Comparison of ENCODE assay signal across 9 mouse cellular contexts in the genomic region with DNA sequence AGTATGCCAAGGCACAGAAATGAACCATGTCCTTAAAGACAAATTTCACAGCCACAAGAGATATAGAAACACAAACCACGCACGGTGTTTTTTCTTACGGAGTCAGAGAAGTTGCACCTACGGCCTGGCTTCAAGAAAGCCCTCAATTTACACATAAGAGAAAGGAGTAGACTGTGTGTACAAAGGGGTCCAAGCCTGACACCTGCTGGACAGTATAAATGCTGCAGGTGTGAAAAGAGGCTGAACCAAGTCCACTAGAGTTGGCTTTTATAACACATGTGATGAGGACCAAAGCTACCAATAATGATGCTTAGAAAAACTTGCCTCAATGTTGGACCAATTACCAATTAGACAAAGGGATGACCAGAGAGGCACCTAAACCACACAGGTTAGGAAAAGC. TPM values are rescaled to one million over a fixed set of nuclear protein-coding genes. Genes with fewer than 3 reads are reported as not detected.
DNase-seq lines count a peak whose midpoint lies in the region; ATAC-seq and TF ChIP-seq lines count a peak whose summit lies in the region.
"Had no signal": no experiment of that assay in that cellular context is flagged by ENCODE, and none has a peak within 500 bp of the region (broad histone marks: within the 10 kb centered on the region; RNA-seq: fewer than 3 reads in every experiment).

No protein-coding gene starts in this region.

- no peak overlapping the region for H3K9ac ChIP-seq in liver, adult 2 months (ENCODE audit: low read depth, low read length)
- no peak overlapping the region for H3K9ac ChIP-seq in liver, embryonic 12.5 days
- H3K9ac ChIP-seq in stomach, postnatal 0 days (ENCODE audit: low read length): no peak overlapping the region

- no peaks in the 10 kb centered on the region; the same call in 1 of the 2 replicates for H3K4me1 ChIP-seq in liver, adult 2 months (ENCODE audit: control insufficient read depth, insufficient read depth, low read length)
- peaks cover 29% of the 10 kb centered on the region for H3K4me1 ChIP-seq in liver, embryonic 12.5 days
- peaks cover 19% of the 10 kb centered on the region; the same call in 1 of the 2 replicates for H3K4me1 ChIP-seq in limb, embryonic 10.5 days
- no peaks in the 10 kb centered on the region for H3K4me1 ChIP-seq in stomach, postnatal 0 days (replicated peaks; ENCODE audit: control insufficient read depth, insufficient read depth)

- no peaks in the 10 kb centered on the region for H3K36me3 ChIP-seq in liver, adult 2 months (ENCODE audit: control insufficient read depth, insufficient read depth, low read length)
- H3K36me3 ChIP-seq in liver, embryonic 12.5 days: peaks cover 38% of the 10 kb centered on the region
- peaks cover 44% of the 10 kb centered on the region for H3K36me3 ChIP-seq in limb, embryonic 10.5 days
- peaks cover 5% of the 10 kb centered on the region; the same call in 1 of the 2 replicates for H3K36me3 ChIP-seq in stomach, postnatal 0 days (ENCODE audit: control insufficient read depth, insufficient read depth, low read length)

- no peaks in the 10 kb centered on the region for H3K79me2 ChIP-seq in liver, adult 2 months (ENCODE audit: control insufficient read depth, insufficient read depth, low read length)

- H3K27me3 ChIP-seq in liver, adult 2 months (ENCODE audit: control insufficient read depth, insufficient read depth, low read length): no peaks in the 10 kb centered on the region
- no peaks in the 10 kb centered on the region for H3K27me3 ChIP-seq in liver, embryonic 12.5 days (replicated peaks)
- H3K27me3 ChIP-seq in limb, embryonic 10.5 days (ENCODE audit: low read depth, poor library complexity, severe bottlenecking): no peaks in the 10 kb centered on the region
- no peaks in the 10 kb centered on the region for H3K27me3 ChIP-seq in stomach, postnatal 0 days (ENCODE audit: control insufficient read depth, insufficient read depth, low read length)

- TF ChIP-seq EP300 in stomach, postnatal 0 days (optimal IDR thresholded peaks at IDR 0.05): no peak

- H3K4me2 ChIP-seq in liver, embryonic 12.5 days: no peak overlapping the region
- no peak overlapping the region for H3K4me2 ChIP-seq in stomach, postnatal 0 days (replicated peaks; ENCODE audit: low read depth)

- no peak for TF ChIP-seq POLR2A in liver, adult 2 months (IDR thresholded peaks at IDR 0.05; ENCODE audit: extremely low read depth, insufficient read depth, low read length)
- TF ChIP-seq POLR2A in brain, embryonic 14.5 days (IDR thresholded peaks at IDR 0.05; ENCODE audit: borderline replicate concordance, extremely low read depth, insufficient read depth, insufficient read length, poor library complexity, severe bottlenecking): no peak

- no peak for ATAC-seq in liver, embryonic 12.5 days
- ATAC-seq in erythroid progenitor cell, adult 5-6 weeks (replicated peaks; ENCODE audit: low FRiP score, poor library complexity, severe bottlenecking): peak; percentile 68
- ATAC-seq in stomach, postnatal 0 days (ENCODE audit: low FRiP score, low TSS enrichment): peak; percentile 51; the same call in 1 of the 2 replicates

- DNase-seq in liver, adult 2 months (ENCODE audit: extremely low read depth, low read depth, low spot score): peak; percentile 41
- DNase-seq in brain, embryonic 14.5 days (ENCODE audit: low read depth): peak; percentile 86
- DNase-seq in kidney, adult 18-20 months: peak; percentile 69
- DNase-seq in limb, embryonic 10.5 days (ENCODE audit: low spot score): peak; percentile 54
- peak; percentile 83 for DNase-seq in naive thymus-derived CD4-positive, alpha-beta T cell, adult 2 months (ENCODE audit: low read depth)
- DNase-seq in stomach, postnatal 0 days (ENCODE audit: low spot score): peak; percentile 76

- H3K4me3 ChIP-seq in liver, adult 2 months (ENCODE audit: insufficient read depth, low read depth, low read length): no peak overlapping the region
- H3K4me3 ChIP-seq in liver, embryonic 12.5 days: no peak overlapping the region
- H3K4me3 ChIP-seq in limb, embryonic 10.5 days: no peak overlapping the region
- no peak overlapping the region for H3K4me3 ChIP-seq in stomach, postnatal 0 days (ENCODE audit: low read depth, low read length)
- H3K4me3 ChIP-seq: erythroblast, embryonic 14.5 days had no signal

- no peak overlapping the region for H3K27ac ChIP-seq in liver, adult 2 months (replicated peaks; ENCODE audit: insufficient read depth, low read depth, low read length)
- H3K27ac ChIP-seq in liver, embryonic 12.5 days: no peak overlapping the region
- H3K27ac ChIP-seq in limb, embryonic 10.5 days: no peak overlapping the region
- H3K27ac ChIP-seq in stomach, postnatal 0 days (replicated peaks): no peak overlapping the region

- no peaks in the 10 kb centered on the region for H3K9me3 ChIP-seq in liver, embryonic 12.5 days (replicated peaks)
- no peaks in the 10 kb centered on the region for H3K9me3 ChIP-seq in limb, embryonic 10.5 days (replicated peaks)
- H3K9me3 ChIP-seq in stomach, postnatal 0 days (ENCODE audit: control insufficient read depth, low read length): no peaks in the 10 kb centered on the region

- WGBS in liver, adult 2 months: 57% methylated on average over 4 of the region's 4 CpGs
- WGBS in liver, embryonic 12.5 days (ENCODE audit: insufficient replicate concordance): 59% methylated on average over 4 of the region's 4 CpGs
- whole genome bisulfite sequencing in limb, embryonic 10.5 days: 75% methylated on average over 4 of the region's 4 CpGs
- WGBS in stomach, postnatal 0 days: 34% methylated on average over 4 of the region's 4 CpGs

- peak; percentile 39 for TF ChIP-seq CTCF in liver, adult 2 months (IDR thresholded peaks at IDR 0.05; ENCODE audit: low read depth, low read length)
- peak; percentile 82 for TF ChIP-seq CTCF in brain, embryonic 14.5 days (IDR thresholded peaks at IDR 0.05; ENCODE audit: borderline replicate concordance, extremely low read depth, insufficient read depth, insufficient read length)
- peak; percentile 90 for TF ChIP-seq CTCF in stomach, postnatal 0 days (IDR thresholded peaks at IDR 0.05; ENCODE audit: low read depth)

RNA-seq across cellular contexts. Expression of gene Cep78, which starts 2.9 kb away (rescaled TPM):
- 1.9 and 2.1 TPM in 2 replicates for total RNA-seq in liver, adult 2 months (2014; rRNA removed)
- polyA plus RNA-seq in liver, adult 2 months (2012; rRNA removed): 0.87 and 1.0 TPM in 2 replicates
- polyA plus RNA-seq in liver, embryonic 12.5 days (2016; fragmentation: Nextera tagmentation; extraction: Ambion mirVana): 17.6 and 18.3 TPM in 2 replicates
- polyA plus RNA-seq in brain, embryonic 14.5 days (2012; rRNA removed): 21.7 and 24.5 TPM in 2 replicates
- total RNA-seq in erythroid progenitor cell, adult 5-6 weeks (2015; ENCODE audit: low replicate concordance): 2.5 and 8.4 TPM in 2 replicates
- total RNA-seq in erythroid progenitor cell, adult 5-6 weeks (2017; ENCODE audit: low replicate concordance): 4.1 and 8.9 TPM in 2 replicates
- polyA plus RNA-seq in limb, embryonic 10.5 days (2016; fragmentation: Nextera tagmentation; extraction: Ambion mirVana): 57.7 and 62.1 TPM in 2 replicates
- polyA plus RNA-seq in stomach, postnatal 0 days (2015; fragmentation: Nextera tagmentation; extraction: Ambion mirVana): 9.0 TPM in 2 replicates

RNA-seq across cellular contexts. Expression of gene Psat1, which starts 34.7 kb away (rescaled TPM):
- 0.74 and 2.0 TPM in 2 replicates for total RNA-seq in liver, adult 2 months (2014; rRNA removed)
- polyA plus RNA-seq in liver, adult 2 months (2012; rRNA removed): 0.20 and 0.21 TPM in 2 replicates
- polyA plus RNA-seq in liver, embryonic 12.5 days (2016; fragmentation: Nextera tagmentation; extraction: Ambion mirVana): 181 and 191 TPM in 2 replicates
- polyA plus RNA-seq in brain, embryonic 14.5 days (2012; rRNA removed): 96.9 and 98.3 TPM in 2 replicates
- 13.0 and 14.4 TPM in 2 replicates for total RNA-seq in erythroid progenitor cell, adult 5-6 weeks (2015; ENCODE audit: low replicate concordance)
- 11.7 and 35.3 TPM in 2 replicates for total RNA-seq in erythroid progenitor cell, adult 5-6 weeks (2017; ENCODE audit: low replicate concordance)
- polyA plus RNA-seq in limb, embryonic 10.5 days (2016; fragmentation: Nextera tagmentation; extraction: Ambion mirVana): 93.3 and 127 TPM in 2 replicates
- 63.2 and 67.9 TPM in 2 replicates for polyA plus RNA-seq in stomach, postnatal 0 days (2015; fragmentation: Nextera tagmentation; extraction: Ambion mirVana)

Comparison
In these comparisons a context has a peak if more than half of its experiments do, and no peak if none do; other contexts are left out.
1. RNA of gene Psat1, which starts 34.7 kb away (polyA plus RNA-seq): 181 to 191 TPM in liver, embryonic 12.5 days, 96.9 to 98.3 TPM in brain, embryonic 14.5 days, 93.3 to 127 TPM in limb, embryonic 10.5 days and 63.2 to 67.9 TPM in stomach, postnatal 0 days; 0.20 to 0.21 TPM in liver, adult 2 months; every median in the first group is over 10 times any median in the second.
2. CTCF ChIP-seq: peak in every context shown above with its lines; median percentile 90 in stomach, postnatal 0 days; 82 in brain, embryonic 14.5 days; 39 in liver, adult 2 months.
3. Peak in every context shown above with its lines, with median percentiles within 50 percentile points of each other: DNase-seq.